Mouse (Mus musculus) MEL (cell line): Measurements from ENCODE around the gene Spaca3. TPM values are rescaled to one million over a fixed set of nuclear protein-coding genes. Genes with fewer than 3 reads are reported as not detected.

ENCODE experiments used
- DNase-seq: peaks from one replicate; pipeline ENCODE4 v3.0.0; 2011; ENCODE audit warnings: low read depth, low spot score
- H3K27ac ChIP-seq: 2 replicates; pipeline ENCODE4 v1.5.1; 2012; ENCODE audit warnings: low read depth, mild to moderate bottlenecking, control low read depth, low read length, moderate library complexity; ENCODE audit not compliant: control insufficient read depth
- H3K27me3 ChIP-seq, 2 experiments: fragments of 150-350 bp in 1 of 2; sonication (generic) in 1 of 2; 2 replicates each; pipeline ENCODE4 v1.6.1; 2012; ENCODE audit warnings: low read length in 2 of 2, mild to moderate bottlenecking in 2 of 2, improper control_type of control experiment in 1 of 2, moderate library complexity in 1 of 2; ENCODE audit not compliant: insufficient read depth in 2 of 2, control insufficient read depth in 1 of 2
- H3K36me3 ChIP-seq, 2 experiments: 2 replicates each; pipeline ENCODE4 v1.6.1; 2012 to 2014; ENCODE audit warnings: low read length in 2 of 2, improper control_type of control experiment in 1 of 2, inconsistent platforms in 1 of 2, mild to moderate bottlenecking in 1 of 2; ENCODE audit not compliant: insufficient read depth in 2 of 2, control insufficient read depth in 1 of 2
- H3K4me1 ChIP-seq, 2 experiments: fragments of 150-350 bp in 1 of 2; sonication (generic) in 1 of 2; 2 replicates each; pipeline ENCODE4 v1.6.1; 2012; ENCODE audit warnings: low read length in 2 of 2, improper control_type of control experiment in 1 of 2, mild to moderate bottlenecking in 1 of 2; ENCODE audit not compliant: insufficient read depth in 2 of 2, control insufficient read depth in 1 of 2
- H3K4me3 ChIP-seq, 2 experiments: fragments of 150-350 bp in 1 of 2; sonication (generic) in 1 of 2; 2 replicates each; pipeline ENCODE4 v1.5.1; 2012; ENCODE audit warnings: low read depth in 2 of 2, low read length in 2 of 2, mild to moderate bottlenecking in 2 of 2, moderate library complexity in 2 of 2, control low read depth in 1 of 2, improper control_type of control experiment in 1 of 2; ENCODE audit not compliant: control insufficient read depth in 1 of 2, insufficient read depth in 1 of 2
- H3K79me2 ChIP-seq: 2 replicates; pipeline ENCODE4 v1.6.1; 2012; ENCODE audit warnings: mild to moderate bottlenecking, low read length, moderate library complexity; ENCODE audit not compliant: control insufficient read depth, poor library complexity, insufficient read depth
- H3K9ac ChIP-seq: 2 replicates; pipeline ENCODE4 v1.6.1; 2012; ENCODE audit warnings: low read depth, mild to moderate bottlenecking, control low read depth, low read length, moderate library complexity; ENCODE audit not compliant: control insufficient read depth, poor library complexity, severe bottlenecking
- H3K9me3 ChIP-seq: fragments of 150-350 bp; sonication (generic); replicated peaks from 2 replicates; pipeline ENCODE4 v1.6.1; 2012; ENCODE audit warnings: mild to moderate bottlenecking, low read length, improper control_type of control experiment, moderate library complexity; ENCODE audit not compliant: insufficient read depth
- BHLHE40 ChIP-seq: IDR thresholded peaks from 2 replicates; pipeline ENCODE4 v1.6.1; 2012; ENCODE audit warnings: low read depth, mild to moderate bottlenecking, inconsistent platforms, low read length, improper control_type of control experiment, borderline replicate concordance
- CHD2 ChIP-seq: IDR thresholded peaks from 2 replicates; pipeline ENCODE4 v1.6.1; 2011; ENCODE audit warnings: low read length, improper control_type of control experiment
- CTCF ChIP-seq, 3 experiments: IDR thresholded peaks in 2 of 3; conservative IDR thresholded peaks in 1 of 3; 2 replicates each; pipeline ENCODE4 v1.5.1; 2011 to 2012; ENCODE audit warnings: low read length in 3 of 3, low read depth in 2 of 3, mild to moderate bottlenecking in 2 of 3, improper control_type of control experiment in 1 of 3, inconsistent platforms in 1 of 3, mixed read lengths in 1 of 3, moderate library complexity in 1 of 3; ENCODE audit not compliant: control insufficient read depth in 1 of 3, insufficient read depth in 1 of 3, poor library complexity in 1 of 3, severe bottlenecking in 1 of 3
- E2F4 ChIP-seq: IDR thresholded peaks from 2 replicates; pipeline ENCODE4 v1.6.1; 2011; ENCODE audit warnings: low read depth, low read length, improper control_type of control experiment, borderline replicate concordance
- ELF1 ChIP-seq: IDR thresholded peaks from 2 replicates; pipeline ENCODE4 v1.6.1; 2014; ENCODE audit warnings: low read depth, mild to moderate bottlenecking, inconsistent platforms, low read length, improper control_type of control experiment, moderate library complexity
- EP300 ChIP-seq, 2 experiments: IDR thresholded peaks; 2 replicates each; pipeline ENCODE4 v1.6.1; 2011; ENCODE audit warnings: improper control_type of control experiment in 2 of 2, low read length in 2 of 2, low read depth in 1 of 2, mild to moderate bottlenecking in 1 of 2
- ETS1 ChIP-seq: IDR thresholded peaks from 2 replicates; pipeline ENCODE4 v1.6.1; 2012; ENCODE audit warnings: low read depth, mild to moderate bottlenecking, inconsistent platforms, low read length, improper control_type of control experiment, moderate library complexity
- GABPA ChIP-seq: IDR thresholded peaks from 2 replicates; pipeline ENCODE4 v1.6.1; 2012; ENCODE audit warnings: low read depth, mild to moderate bottlenecking, inconsistent platforms, low read length, improper control_type of control experiment, moderate library complexity
- HCFC1 ChIP-seq: IDR thresholded peaks from 2 replicates; pipeline ENCODE4 v1.6.1; 2012; ENCODE audit warnings: low read depth, mild to moderate bottlenecking, inconsistent platforms, low read length, improper control_type of control experiment, moderate library complexity
- JUND ChIP-seq: IDR thresholded peaks from 2 replicates; pipeline ENCODE4 v1.6.1; 2011; ENCODE audit warnings: low read depth, mild to moderate bottlenecking, improper control_type of control experiment, low read length
- KAT2A ChIP-seq: conservative IDR thresholded peaks from 2 replicates; pipeline ENCODE4 v1.6.1; 2012; ENCODE audit warnings: low read depth, low read length, improper control_type of control experiment, inconsistent platforms
- MAX ChIP-seq: IDR thresholded peaks from 2 replicates; pipeline ENCODE4 v1.6.1; 2011; ENCODE audit warnings: low read length, improper control_type of control experiment
- MAZ ChIP-seq: IDR thresholded peaks from 2 replicates; pipeline ENCODE4 v1.6.1; 2012; ENCODE audit warnings: low read depth, mild to moderate bottlenecking, inconsistent platforms, low read length, improper control_type of control experiment
- MXI1 ChIP-seq: IDR thresholded peaks from 2 replicates; pipeline ENCODE4 v1.6.1; 2011; ENCODE audit warnings: mild to moderate bottlenecking, low read depth, low read length, improper control_type of control experiment
- NRF1 ChIP-seq: IDR thresholded peaks from 2 replicates; pipeline ENCODE4 v1.6.1; 2014; ENCODE audit warnings: low read depth, mild to moderate bottlenecking, inconsistent platforms, low read length, improper control_type of control experiment, moderate library complexity; ENCODE audit not compliant: poor library complexity, insufficient read depth, severe bottlenecking
- POLR2A ChIP-seq, 2 experiments: IDR thresholded peaks; 2 replicates each; pipeline ENCODE4 v1.6.1; 2011 to 2012; ENCODE audit warnings: low read length in 2 of 2, mild to moderate bottlenecking in 2 of 2, control low read depth in 1 of 2, improper control_type of control experiment in 1 of 2, low read depth in 1 of 2, moderate library complexity in 1 of 2; ENCODE audit not compliant: control insufficient read depth in 1 of 2, insufficient read depth in 1 of 2, poor library complexity in 1 of 2
- POLR2AphosphoS2 ChIP-seq: IDR thresholded peaks from 2 replicates; pipeline ENCODE4 v1.6.1; 2011; ENCODE audit warnings: low read length, improper control_type of control experiment
- POLR2AphosphoS5 ChIP-seq: IDR thresholded peaks from 2 replicates; pipeline ENCODE4 v1.6.1; 2012; ENCODE audit warnings: low read depth, borderline replicate concordance, mild to moderate bottlenecking, inconsistent platforms, low read length, moderate library complexity, mixed read lengths
- RAD21 ChIP-seq: IDR thresholded peaks from 2 replicates; pipeline ENCODE4 v1.6.1; 2011; ENCODE audit warnings: mild to moderate bottlenecking, low read depth, low read length, improper control_type of control experiment
- SIN3A ChIP-seq: IDR thresholded peaks from 2 replicates; pipeline ENCODE4 v1.6.1; 2012; ENCODE audit warnings: low read length, improper control_type of control experiment, inconsistent platforms
- TAL1 ChIP-seq: IDR thresholded peaks from 2 replicates; pipeline ENCODE4 v1.6.1; 2012; ENCODE audit warnings: mild to moderate bottlenecking, inconsistent platforms, low read length, moderate library complexity, mixed read lengths
- UBTF ChIP-seq: IDR thresholded peaks from 2 replicates; pipeline ENCODE4 v1.6.1; 2012; ENCODE audit warnings: low read depth, mild to moderate bottlenecking, inconsistent platforms, low read length, improper control_type of control experiment, moderate library complexity, borderline replicate concordance; ENCODE audit not compliant: insufficient read depth
- USF1 ChIP-seq: IDR thresholded peaks from 2 replicates; pipeline ENCODE4 v1.6.1; 2014; ENCODE audit warnings: low read depth, mild to moderate bottlenecking, inconsistent platforms, low read length, improper control_type of control experiment, moderate library complexity
- ZKSCAN1 ChIP-seq: IDR thresholded peaks from 2 replicates; pipeline ENCODE4 v1.6.1; 2012; ENCODE audit warnings: low read depth, mild to moderate bottlenecking, inconsistent platforms, low read length, improper control_type of control experiment, moderate library complexity
- ZMIZ1 ChIP-seq: IDR thresholded peaks from 2 replicates; pipeline ENCODE4 v1.6.1; 2012; ENCODE audit warnings: low read depth, mild to moderate bottlenecking, inconsistent platforms, low read length, improper control_type of control experiment, moderate library complexity
- ZNF384 ChIP-seq: IDR thresholded peaks from 2 replicates; pipeline ENCODE4 v1.6.1; 2012; ENCODE audit warnings: low read depth, mild to moderate bottlenecking, inconsistent platforms, low read length, improper control_type of control experiment
- polyA plus RNA-seq, 2 experiments: library from polyadenylated mRNA; stranded (reverse) in 1 of 2; unstranded in 1 of 2; fragments of >175 nt in 1 of 2; fragments of >200 nt in 1 of 2; gene quantifications; 2 replicates each; pipeline versions ENCODE4 v1.2.1 to v1.2.4; 2012; ENCODE audit warnings: low replicate concordance in 2 of 2, low read depth in 1 of 2; ENCODE audit not compliant: insufficient read length in 2 of 2, insufficient read depth in 1 of 2, missing spikeins in 1 of 2
- total RNA-seq: library from RNA; depleted of rRNA; stranded (reverse); fragments of 300-350 nt; gene quantifications from 2 replicates; pipeline ENCODE4 v1.2.3, GENCODE M21; 2012

The Spaca3 gene
- total and polyA plus RNA-seq, 3 experiments: not detected

DNA sequence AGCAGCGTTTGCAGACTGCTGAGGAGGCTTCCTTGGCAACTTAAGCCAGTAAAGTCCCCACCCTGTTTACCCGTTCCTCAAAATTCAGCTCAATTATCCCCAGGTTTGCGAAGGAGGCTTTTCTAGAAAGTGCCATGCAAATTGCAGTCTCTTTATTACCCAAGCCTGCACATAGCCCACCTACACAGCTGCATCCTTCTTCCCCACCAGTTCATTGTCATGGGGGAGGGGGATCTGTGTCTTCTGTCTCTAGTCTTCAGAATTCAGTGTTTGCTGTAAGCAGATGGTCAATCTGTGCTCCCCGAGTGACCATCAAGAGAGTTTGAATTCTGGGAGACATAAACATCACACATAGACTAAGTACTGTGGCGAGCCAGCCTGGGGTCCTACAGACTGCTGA is 47.0 kb upstream of the Spaca3 start:
- Histone ChIP-seq H3K27ac (no peak overlapping the region), H3K9me3 (no peaks in the 10 kb centered on the region), H3K36me3 (no peaks in the 10 kb centered on the region; a peak in 1 of 4 replicates), H3K79me2 (no peaks in the 10 kb centered on the region; the same call in 1 of the 2 replicates), H3K27me3 (no peaks in the 10 kb centered on the region), H3K4me1 (peaks cover 0 to 12% of the 10 kb centered on the region in 2 experiments; a peak in 2 of 4 replicates), H3K4me3 (peak overlapping the region; percentile 80 to 99), H3K9ac (peak overlapping the region; percentile 74)
- DNase-seq: no peak
- TF ChIP-seq POLR2A (IDR thresholded peaks at IDR 0.05; ENCODE audit: control insufficient read depth in 1 of 2, insufficient read depth in 1 of 2, low read depth in 1 of 2, low read length in 2 of 2, poor library complexity in 1 of 2) (no peak), ELF1 (no peak), KAT2A (no peak), SIN3A (no peak), E2F4 (no peak), EP300 (IDR thresholded peaks at IDR 0.05; ENCODE audit: low read depth in 1 of 2, low read length in 2 of 2) (no peak), RAD21 (no peak), POLR2AphosphoS2 (no peak), CHD2 (no peak), GABPA (no peak), ZKSCAN1 (no peak), USF1 (no peak), CTCF (IDR thresholded peaks at IDR 0.05 in 2 of 3, conservative IDR thresholded peaks at IDR 0.05 in 1 of 3; ENCODE audit: control insufficient read depth in 1 of 3, insufficient read depth in 1 of 3, low read depth in 2 of 3, low read length in 3 of 3, poor library complexity in 1 of 3, severe bottlenecking in 1 of 3) (no peak), ZNF384 (no peak), POLR2AphosphoS5 (no peak), MXI1 (no peak), ZMIZ1 (no peak), MAZ (no peak), TAL1 (no peak), MAX (no peak)
- TF ChIP-seq, all 39 proteins: peak for 0

GRCm38 (mm10) chr11:80815354-80815753 is 42.8 kb upstream of the Spaca3 start:
- TF ChIP-seq USF1 (no peak), CHD2 (no peak), CTCF (IDR thresholded peaks at IDR 0.05 in 2 of 3, conservative IDR thresholded peaks at IDR 0.05 in 1 of 3; ENCODE audit: control insufficient read depth in 1 of 3, insufficient read depth in 1 of 3, low read depth in 2 of 3, low read length in 3 of 3, poor library complexity in 1 of 3, severe bottlenecking in 1 of 3) (no peak), POLR2AphosphoS5 (no peak), GABPA (no peak), MXI1 (no peak), MAZ (no peak), BHLHE40 (no peak), ETS1 (no peak), JUND (no peak), NRF1 (no peak), RAD21 (no peak), UBTF (no peak), HCFC1 (no peak), ELF1 (no peak), ZKSCAN1 (no peak)
- Histone ChIP-seq H3K36me3 (peaks cover 0 to 2% of the 10 kb centered on the region in 2 experiments; a peak in 1 of 4 replicates), H3K4me3 (no peak overlapping the region), H3K27ac (no peak overlapping the region), H3K9me3 (no peaks in the 10 kb centered on the region), H3K79me2 (no peaks in the 10 kb centered on the region; the same call in 1 of the 2 replicates), H3K4me1 (peaks cover 0 to 9% of the 10 kb centered on the region in 2 experiments; a peak in 2 of 4 replicates), H3K9ac (no peak overlapping the region), H3K27me3 (no peaks in the 10 kb centered on the region)
- no peak for DNase-seq
